Mouse (Mus musculus): ENCODE results near the gene Sass6. TPM values are rescaled to one million over a fixed set of nuclear protein-coding genes. Genes with fewer than 3 reads are reported as not detected.

The Sass6 gene
- polyA plus RNA-seq (2012; fragmentation: generic; extraction: Trizol), result 1 to 10 TPM in 1 of 2 experiments, under 1 TPM in 1; 0.25 to 1.2 TPM

DNA sequence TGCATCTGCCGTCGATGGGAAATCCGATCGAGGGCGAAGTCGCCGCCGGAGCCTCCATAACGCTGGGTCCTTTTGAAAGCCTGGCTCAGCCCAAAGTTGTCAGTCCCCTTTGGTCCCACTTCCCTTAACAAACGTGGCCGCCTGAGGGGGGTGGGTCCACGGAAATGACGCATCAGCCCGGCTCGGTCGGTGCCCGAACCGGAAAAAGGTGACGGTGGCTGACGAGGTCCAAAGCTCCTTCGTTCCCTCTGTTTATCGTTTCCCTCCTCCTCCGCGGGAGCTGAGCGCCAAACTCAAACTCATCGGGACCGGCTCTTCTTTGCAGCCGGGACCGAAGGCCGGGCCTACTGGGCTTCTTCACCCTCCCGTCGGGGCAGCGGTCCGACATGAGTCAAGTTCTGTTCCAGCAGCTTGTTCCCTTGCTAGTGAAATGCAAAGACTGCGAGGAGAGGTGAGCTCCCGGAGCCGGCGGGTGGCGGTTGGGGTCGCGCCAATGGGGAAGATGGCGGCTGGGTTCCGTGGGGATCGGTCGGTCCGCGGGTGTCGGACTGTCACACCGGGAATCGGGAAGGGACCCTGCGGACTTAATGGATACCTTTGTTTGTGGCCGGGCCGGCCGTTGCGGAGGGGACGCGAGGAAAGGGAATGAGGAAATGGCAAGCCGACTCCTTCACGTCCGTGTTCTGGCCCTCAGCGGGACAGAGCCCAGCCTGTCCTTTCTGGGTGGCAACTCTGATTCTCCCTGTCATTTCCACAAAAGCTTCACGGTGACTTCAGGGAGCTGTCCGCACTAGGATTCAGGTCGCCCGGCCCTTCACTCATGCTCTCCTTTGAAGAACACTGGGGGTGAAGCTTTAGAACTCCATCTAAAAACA, at the start of gene Sass6:
Gene Sass6 (plus strand): TSS at position 255 of the 875 bp plus-strand sequence.

DNA sequence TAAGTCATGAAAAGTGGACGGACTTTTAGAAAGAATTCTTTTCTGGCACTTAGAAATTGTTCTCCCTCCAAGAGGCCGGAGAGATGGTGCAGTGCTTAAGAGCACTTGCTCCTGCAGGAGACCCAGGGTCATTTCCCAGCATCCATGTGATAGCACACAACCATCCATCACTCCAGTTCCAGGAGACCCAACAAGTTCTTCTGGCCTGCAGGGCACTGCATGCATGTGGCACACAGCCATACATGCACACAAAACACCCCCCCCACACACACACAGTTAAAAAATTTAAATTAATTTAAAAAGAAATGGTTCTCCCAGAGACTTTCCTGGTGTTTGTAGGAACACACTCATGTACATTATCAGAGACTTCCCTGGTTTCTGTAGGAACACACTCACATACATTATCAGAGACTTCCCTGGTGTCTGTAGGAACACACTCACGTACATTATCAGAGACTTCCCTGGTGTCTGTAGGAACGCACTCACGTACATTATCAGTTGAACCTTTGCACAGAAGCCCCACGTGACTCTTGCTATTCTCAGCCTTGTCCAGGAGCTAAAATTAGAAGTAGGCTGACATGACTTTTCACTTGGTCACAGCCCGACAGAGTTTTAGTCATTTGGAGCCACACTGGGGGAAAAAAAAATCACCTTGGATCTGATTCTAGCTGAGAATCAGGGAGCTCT, 32.2 kb upstream of the Sass6 start, which contains the start of gene Lrrc39:
Gene Lrrc39 (plus strand): TSS at position 566 of the 687 bp plus-strand sequence.

GRCm38 (mm10) chr3:116614295-116614892, 19.6 kb downstream of the Sass6 start, which contains the start of gene Trmt13:
Gene Trmt13, minus strand, starts transcription at chr3:116614587.

GRCm38 (mm10) chr3:116662463-116662863, 67.7 kb downstream of the Sass6 start, which contains the start of gene Mfsd14a:
Gene Mfsd14a, minus strand, starts transcription at chr3:116662677.

Other genes starting within 250 kb of the Sass6 start
- under 1 TPM; 0.07 to 0.78 TPM for gene Cdc14a, start 170.9 kb upstream of the Sass6 start, polyA plus RNA-seq (2012; fragmentation: generic; extraction: Trizol)
- gene Rtca, start 86.8 kb upstream of the Sass6 start, polyA plus RNA-seq (2012; fragmentation: generic; extraction: Trizol), result 10 to 100 TPM; 22.4 to 40.6 TPM
- gene Dbt, start 81.9 kb upstream of the Sass6 start, polyA plus RNA-seq (2012; fragmentation: generic; extraction: Trizol), result 1 to 10 TPM in 1 of 2 experiments, under 1 TPM in 1; 0.33 to 2.9 TPM
- under 1 TPM in 1 of 2 experiments, not detected in 1; 0.05 TPM for gene Lrrc39, start 32.0 kb upstream of the Sass6 start, polyA plus RNA-seq (2012; fragmentation: generic; extraction: Trizol)
- gene Trmt13, start 19.6 kb downstream of the Sass6 start, polyA plus RNA-seq (2012; fragmentation: generic; extraction: Trizol), result 1 to 10 TPM in 1 of 2 experiments, under 1 TPM in 1; 0.22 to 2.0 TPM
- 1 to 10 TPM; 1.3 to 8.1 TPM for gene Mfsd14a, start 67.7 kb downstream of the Sass6 start, polyA plus RNA-seq (2012; fragmentation: generic; extraction: Trizol)
- not detected for gene Gm43191, start 86.3 kb downstream of the Sass6 start, polyA plus RNA-seq (2012; fragmentation: generic; extraction: Trizol)
- 1 to 10 TPM in 1 of 2 experiments, under 1 TPM in 1; 0.27 to 2.0 TPM for gene Slc35a3, start 117.8 kb downstream of the Sass6 start, polyA plus RNA-seq (2012; fragmentation: generic; extraction: Trizol)
- 1 to 10 TPM in 1 of 2 experiments, under 1 TPM in 1; 0.68 to 6.0 TPM for gene Agl, start 213.2 kb downstream of the Sass6 start, polyA plus RNA-seq (2012; fragmentation: generic; extraction: Trizol)